1 mouse cellular context compared by ENCODE assay signal in the genomic region with DNA sequence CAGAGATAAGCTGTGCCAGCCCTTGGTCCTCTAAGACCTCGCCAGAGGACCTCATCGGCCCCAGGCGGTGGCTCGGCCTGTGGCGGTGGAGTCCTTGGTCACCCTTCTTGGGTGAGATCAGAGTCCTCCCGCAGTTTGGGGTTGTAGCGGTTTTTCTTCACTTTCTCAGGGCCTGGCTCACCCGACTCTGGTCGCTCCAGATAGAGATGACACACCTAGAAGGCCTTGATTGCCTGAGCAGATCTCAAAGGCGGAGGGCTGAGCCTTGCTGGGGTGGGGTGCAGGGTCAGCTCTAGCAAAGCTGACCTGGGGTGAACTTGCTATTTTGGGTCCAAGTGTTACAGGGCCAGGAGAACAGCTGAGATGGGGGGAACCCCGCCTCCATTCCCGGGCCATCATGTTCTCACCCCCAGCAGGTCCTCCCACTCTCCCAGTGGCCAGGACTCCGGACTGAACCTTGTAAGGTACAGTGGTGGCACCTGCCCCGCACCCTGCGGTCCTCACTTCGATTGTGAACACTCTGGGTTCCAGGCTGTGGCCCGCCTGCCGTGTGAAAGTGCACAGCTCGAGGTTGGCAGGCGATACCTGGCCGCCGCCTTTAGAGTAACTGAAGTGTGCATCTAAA.
TF ChIP-seq lines count a peak whose summit lies in the region.

No protein-coding gene starts in this region.

TF ChIP-seq in ES-E14, 5 proteins besides CTCF, POLR2A, EP300 and RAD21:
- TF ChIP-seq ZC3H11A (IDR thresholded peaks at IDR 0.05; ENCODE audit: borderline replicate concordance, low read depth, low read length) (no peak), MAFK (IDR thresholded peaks at IDR 0.05; ENCODE audit: insufficient read depth, low read depth, low read length) (no peak), CHD2 (IDR thresholded peaks at IDR 0.05; ENCODE audit: low read depth, low read length) (no peak), HCFC1 (IDR thresholded peaks at IDR 0.05; ENCODE audit: borderline replicate concordance, insufficient read depth, low read length) (no peak)
